Mouse (Mus musculus) embryonic fibroblast, embryonic 13.5 days (primary cell): ENCODE data around the gene Olfr707.

Experiments used
- CTCF ChIP-seq: IDR thresholded peaks from 2 replicates; pipeline ENCODE4 v1.5.1; 2011; ENCODE audit warnings: mild to moderate bottlenecking, control low read depth, low read length, moderate library complexity, borderline replicate concordance; ENCODE audit not compliant: insufficient read depth
- POLR2A ChIP-seq: IDR thresholded peaks from 2 replicates; pipeline ENCODE4 v1.6.1; 2011; ENCODE audit warnings: low read depth, mild to moderate bottlenecking, control low read depth, low read length, moderate library complexity

DNA sequence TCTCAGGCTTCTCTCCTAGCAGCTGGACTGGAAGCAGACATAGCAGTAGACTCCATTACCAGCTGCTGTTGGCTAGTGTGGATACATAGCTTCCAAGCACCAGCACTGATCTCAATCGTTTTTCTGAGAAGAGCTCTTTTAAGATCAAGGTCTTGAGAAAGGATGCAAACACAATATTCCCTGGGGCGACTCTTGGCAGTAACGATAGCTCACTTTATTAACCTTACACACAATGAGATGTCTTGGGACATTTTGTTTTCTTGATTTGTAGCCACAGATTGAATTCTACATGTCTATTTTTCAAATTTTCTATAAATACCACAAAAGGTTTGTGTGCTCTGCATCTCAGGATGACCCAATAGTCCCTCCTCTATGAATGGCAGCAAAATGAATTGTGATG is 47.2 kb upstream of the Olfr707 start, which contains the start of gene Olfr710:
- TF ChIP-seq CTCF (no peak), POLR2A (no peak)
